Mouse (Mus musculus) gastrocnemius, postnatal 36 days (tissue): Measurements from ENCODE around the gene Lax1. TPM values are rescaled to one million over a fixed set of nuclear protein-coding genes. Genes with fewer than 3 reads are reported as not detected.
A peak's percentile ranks its signal among the peaks of the same experiment; 100 is the strongest.
"Not testable (repeated sequence)": the region's sequence is repeated elsewhere in the genome, so short reads cannot be mapped to it uniquely, and the experiment has no call there.

ENCODE experiments used
- DNase-seq, 2 experiments: peaks; one replicate each; pipeline ENCODE4 v3.0.0; 2022
- intact Hi-C: fragments of 180-260 bp; cut with DNase I; formaldehyde crosslinking; loops from one replicate; pipeline ENCODE4 v1.15.1; 2025
- long read RNA-seq, 2 experiments: library from polyadenylated mRNA; stranded (forward); transcript quantifications; one replicate each; pipeline ENCODE4 v2.0.0; 2021
- total RNA-seq, 2 experiments: library from RNA; stranded (reverse); gene quantifications; 2 replicates each; pipeline ENCODE4 v1.2.3; 2021

The Lax1 gene
- not detected for total RNA-seq
- long read RNA-seq, experiment 1, result 0 reads
- long read RNA-seq, experiment 2, result 0 reads

DNA sequence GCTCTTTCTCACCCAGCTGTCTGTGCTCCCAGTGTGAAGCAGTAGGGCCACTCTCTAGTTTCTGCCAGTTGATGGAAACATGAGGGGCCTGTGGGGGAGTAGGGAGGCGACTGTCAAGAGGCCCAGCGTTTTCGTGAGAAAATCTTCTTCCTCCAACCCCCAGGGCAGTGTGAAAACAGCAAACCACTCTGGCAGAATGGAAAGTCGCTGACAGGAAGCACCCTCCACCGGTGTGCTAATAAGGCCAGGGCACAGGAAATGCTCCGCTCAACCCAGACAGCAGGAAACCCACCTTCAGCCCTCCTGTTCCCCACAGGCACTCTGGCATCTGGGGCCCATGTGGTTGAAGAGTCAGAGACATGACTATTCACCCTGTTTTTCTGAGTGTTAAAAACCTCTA lies at the start of gene Lax1:
Lax1 (minus strand) TSS at position 212 of the 400 bp plus-strand sequence.
- intact Hi-C loops, result no loop called here
- DNase-seq, result no peak

DNA sequence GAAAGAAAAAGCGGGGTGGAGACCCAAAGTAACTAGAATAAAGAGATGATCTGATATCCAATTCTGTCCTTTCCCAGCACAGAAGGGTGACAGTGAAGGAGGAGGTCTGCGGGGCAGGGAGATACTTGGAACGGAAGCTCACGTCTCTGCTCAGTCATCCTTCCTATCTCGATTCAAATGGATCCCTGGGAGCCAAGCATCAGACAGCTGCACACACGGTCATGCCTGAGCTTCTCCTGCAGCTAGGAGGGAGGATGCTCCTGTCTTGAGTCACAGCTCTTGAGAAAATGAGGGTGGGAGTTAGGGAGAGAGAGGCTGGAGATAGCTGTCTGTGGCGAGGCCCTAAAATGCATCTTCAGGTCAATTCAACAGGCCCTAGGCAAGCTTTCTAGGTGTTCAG lies 46.8 kb upstream of the Lax1 start:
- intact Hi-C loops, result loop anchor here (1.0 to 5.0 kb wide), 2 partner anchors 160 to 311 kb away; no protein-coding TSS in a partner anchor
- no peak for DNase-seq

DNA sequence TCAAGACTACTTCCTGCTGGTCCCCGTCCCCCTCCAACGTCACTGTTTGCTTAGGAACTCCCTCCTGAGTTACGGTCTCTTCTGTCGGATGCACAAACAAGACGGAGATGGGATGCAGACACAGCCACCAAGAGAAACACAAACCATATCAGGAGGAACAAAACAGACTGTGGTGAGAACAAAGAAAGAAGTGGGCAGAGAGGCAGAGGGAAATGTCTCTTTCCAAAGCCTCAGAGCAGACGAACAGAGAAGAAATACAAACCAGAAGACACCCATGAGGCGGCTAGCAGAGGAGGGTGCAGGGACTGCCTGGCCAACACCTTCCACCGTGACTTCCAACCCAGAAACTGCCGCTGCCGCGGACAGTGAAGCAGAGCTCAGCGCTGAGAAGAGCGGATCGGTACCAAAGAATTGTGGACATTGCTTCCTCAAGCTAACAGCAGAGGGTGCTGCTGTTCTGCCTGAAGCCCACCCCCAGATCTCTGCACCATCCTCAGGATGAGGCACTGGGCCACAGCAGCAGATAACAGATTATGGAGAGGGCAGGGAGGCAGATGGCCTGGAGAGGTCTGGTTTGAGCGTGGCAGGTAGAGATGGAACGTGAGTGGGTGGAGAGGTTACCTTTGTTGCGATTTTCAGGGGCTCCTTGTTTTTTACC lies 46.2 kb upstream of the Lax1 start:
- DNase-seq, result peak in 1 of 2 experiments; percentile 27
- intact Hi-C loops, result loop anchor here (1.0 to 5.0 kb wide), 2 partner anchors 160 to 311 kb away; no protein-coding TSS in a partner anchor

DNA sequence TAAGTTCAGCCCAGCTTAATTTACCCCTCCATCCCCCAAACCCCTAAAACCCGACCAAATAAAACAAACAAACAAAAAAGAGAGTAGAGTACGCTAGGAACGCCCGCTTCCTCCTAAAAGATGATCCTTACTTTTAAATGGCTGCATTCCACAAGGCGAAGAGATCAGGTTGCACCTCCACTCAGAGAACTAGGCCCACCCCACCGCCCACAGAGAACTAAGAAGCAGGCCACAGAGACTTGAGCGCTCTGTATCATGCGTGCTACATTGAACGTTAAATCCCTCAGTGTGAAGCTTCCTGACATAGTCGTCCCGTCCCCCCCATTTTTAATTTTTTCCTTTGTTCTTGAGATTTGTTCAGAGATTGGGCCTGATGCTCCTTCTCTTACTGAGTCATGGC lies 42.9 kb upstream of the Lax1 start:
- no peak for DNase-seq
- intact Hi-C loops, result no loop called here

DNA sequence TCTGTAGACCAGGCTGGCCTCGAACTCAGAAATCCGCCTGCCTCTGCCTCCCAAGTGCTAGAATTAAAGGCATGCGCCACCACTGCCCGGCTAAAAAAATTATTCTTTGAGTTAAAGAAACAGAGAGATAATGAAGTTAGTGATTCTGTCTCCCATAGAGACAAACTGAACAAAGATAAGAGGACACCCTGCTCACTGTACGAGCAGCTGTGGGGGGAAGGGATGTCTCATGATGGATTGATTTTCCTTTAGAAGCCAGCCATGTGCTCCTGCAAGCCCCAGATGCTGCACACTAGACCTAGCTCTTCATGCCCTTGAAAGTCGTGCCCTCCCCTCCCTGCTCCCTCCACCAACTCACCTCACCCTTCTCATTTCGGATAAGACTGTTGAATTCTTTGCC lies 38.4 kb upstream of the Lax1 start:
- intact Hi-C loops, result no loop called here
- no peak for DNase-seq

DNA sequence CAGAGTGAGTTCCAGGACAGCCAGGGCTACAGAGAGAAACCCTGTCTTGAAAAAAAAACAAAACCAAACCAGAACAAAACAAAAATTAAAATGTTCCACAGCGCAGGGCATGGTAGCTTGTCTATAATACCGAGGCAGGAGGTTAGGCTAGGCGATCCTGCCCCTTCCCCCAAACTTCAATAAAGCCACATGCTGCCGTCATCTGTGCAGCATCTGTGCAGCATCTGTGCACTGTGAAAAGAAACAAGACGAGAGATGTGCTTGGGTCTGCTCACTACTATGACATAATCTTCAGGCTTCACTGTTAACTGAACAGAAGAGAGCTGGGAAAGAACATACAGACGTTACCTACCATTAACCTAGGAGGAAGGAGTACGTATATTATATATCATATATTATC lies 30.4 kb upstream of the Lax1 start:
- no peak for DNase-seq
- intact Hi-C loops, result no loop called here

DNA sequence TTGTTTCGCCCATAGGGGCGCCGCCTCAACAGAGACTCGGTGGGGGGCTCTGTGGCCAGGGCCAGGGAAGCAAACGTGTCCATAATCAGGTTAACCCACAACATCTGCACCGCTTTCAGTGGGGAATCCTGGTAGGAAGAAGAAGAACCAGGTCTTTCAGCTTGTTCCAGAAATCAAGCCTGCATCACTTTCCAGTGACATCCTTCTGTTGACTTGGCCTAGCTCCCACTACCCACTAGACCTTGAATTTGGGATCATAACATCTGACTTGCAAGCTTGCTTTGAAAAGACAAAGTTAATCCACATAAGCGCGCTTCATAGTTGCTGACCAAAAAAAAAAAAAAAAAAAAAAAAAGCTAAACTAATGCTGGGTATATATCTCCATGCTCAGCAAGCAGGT lies 28.9 kb upstream of the Lax1 start:
- intact Hi-C loops, result loop anchor here (10.0 kb wide), 1 partner anchor 334 kb away; no protein-coding TSS in a partner anchor

DNA sequence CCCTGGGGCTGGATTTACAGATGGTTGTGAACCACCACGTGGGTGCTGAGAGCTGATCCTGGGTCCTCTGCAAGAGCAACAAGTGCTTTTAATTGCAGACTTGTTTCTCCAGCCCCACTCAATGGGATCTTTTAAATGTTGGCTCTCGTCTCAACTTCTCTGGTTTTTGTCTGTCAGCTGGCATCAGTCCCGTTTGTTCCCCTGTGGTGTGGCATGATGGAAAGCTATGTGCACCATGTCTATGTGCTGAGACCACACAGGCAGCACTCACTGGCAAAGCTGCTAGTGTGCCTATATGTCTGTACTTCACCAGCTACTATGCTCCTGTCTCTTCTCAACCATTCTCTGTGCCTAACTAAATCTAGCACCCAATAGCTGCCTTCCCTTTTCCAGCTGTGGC lies 28.4 kb upstream of the Lax1 start:
- no peak for DNase-seq
- intact Hi-C loops, result loop anchor here (10.0 kb wide), 1 partner anchor 333 kb away; no protein-coding TSS in a partner anchor

More for the DNA sequence above, 28.9 kb upstream of the Lax1 start:
- no peak for DNase-seq

DNA sequence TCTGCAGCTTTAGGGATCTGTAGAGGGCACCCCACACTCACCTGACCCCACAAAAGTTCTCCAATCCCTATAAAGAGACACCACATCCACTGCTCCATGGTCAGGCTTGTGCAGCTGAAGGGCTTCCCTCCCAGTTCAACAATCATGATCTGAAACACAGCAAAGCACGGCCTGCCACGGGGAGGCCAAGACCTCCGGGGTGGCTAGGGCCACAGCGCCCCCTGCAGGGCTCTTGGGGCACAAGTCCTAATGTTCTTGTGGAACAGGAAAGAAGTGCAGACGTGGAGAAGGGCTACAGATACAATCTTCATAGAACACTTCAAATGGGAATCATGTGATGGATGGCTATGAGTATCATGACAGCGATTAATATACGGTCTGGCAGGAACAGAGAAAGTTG lies 26.6 kb upstream of the Lax1 start:
- intact Hi-C loops, result loop anchor here (1.0 to 10.0 kb wide), 2 partner anchors 84 to 332 kb away; no protein-coding TSS in a partner anchor
- DNase-seq, result peak; percentile 47 to 61

DNA sequence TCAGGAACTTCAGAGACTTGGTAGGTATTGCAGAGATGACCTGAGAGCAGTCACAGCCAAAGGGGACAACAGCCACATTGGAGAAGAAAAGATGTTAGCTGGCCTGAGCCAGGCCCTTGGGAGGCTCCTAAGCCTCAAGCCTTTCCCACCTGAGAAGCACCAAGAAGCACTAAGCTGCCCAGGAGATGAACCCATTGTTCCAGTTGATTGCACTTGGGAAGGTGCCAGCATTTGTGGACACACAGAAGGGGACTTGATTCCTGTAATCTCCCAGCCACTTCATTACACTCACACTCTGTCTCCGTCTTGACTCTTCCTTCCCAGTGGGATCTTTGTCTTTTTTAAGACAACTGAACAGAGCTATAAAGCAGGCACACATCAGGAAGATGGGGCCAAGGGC lies 25.3 kb upstream of the Lax1 start:
- intact Hi-C loops, result loop anchor here (10.0 kb wide), 1 partner anchor 330 kb away; no protein-coding TSS in a partner anchor
- no peak for DNase-seq

DNA sequence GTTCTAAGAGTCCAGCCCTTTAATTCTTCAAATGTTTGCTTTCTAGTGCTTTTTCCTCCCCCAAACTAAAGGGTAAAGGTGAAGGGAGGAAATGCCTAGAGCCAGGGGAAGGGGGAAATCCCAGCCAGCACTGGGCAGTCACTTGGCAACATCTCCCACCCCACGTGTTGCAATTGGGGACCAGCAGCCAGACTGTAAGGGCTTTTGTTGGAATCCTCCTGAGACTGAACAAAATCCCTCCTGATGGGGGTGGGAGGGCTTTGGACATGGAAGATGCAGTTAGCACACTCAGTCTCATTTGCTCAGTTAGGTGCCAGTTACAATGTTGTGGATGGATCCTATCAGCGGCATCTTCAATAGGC lies 23.1 kb upstream of the Lax1 start:
- intact Hi-C loops, result loop anchor here (10.0 kb wide), 1 partner anchor 328 kb away; no protein-coding TSS in a partner anchor
- no peak for DNase-seq

DNA sequence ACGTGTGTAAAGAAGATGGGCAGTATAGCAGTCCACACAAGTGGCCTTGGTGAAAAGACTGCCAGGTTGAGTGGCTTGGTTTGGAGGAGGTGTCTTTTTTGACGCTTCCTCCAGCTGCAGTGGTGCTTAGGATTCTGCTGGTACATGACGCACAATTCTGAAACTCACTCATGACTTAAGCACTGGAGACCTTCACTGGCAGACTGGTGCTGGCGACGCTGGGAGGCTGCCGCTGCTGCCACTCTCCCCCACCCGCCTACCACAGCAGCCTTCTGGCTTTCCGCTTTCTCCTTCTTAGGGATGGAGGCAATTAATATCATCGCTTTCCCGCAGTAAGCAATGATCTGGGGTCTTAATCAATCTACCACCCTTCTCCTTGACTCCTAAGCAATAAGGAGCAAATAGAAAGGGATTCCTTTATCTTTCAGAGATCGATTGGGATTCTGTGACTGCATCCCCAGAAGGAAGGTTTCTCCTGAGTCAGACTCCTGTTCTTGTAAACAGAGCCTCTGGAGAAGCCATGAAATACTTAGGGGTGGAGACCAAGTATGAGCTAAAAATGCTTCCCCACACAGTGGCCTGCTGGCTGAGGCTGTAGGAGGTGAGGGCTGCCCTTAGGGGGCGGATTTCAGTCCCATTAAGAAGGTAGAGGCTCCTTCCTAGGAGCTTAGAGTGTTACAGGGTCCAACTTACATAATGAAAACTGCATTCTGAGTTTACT lies 22.5 kb upstream of the Lax1 start:
- DNase-seq, result no peak

DNA sequence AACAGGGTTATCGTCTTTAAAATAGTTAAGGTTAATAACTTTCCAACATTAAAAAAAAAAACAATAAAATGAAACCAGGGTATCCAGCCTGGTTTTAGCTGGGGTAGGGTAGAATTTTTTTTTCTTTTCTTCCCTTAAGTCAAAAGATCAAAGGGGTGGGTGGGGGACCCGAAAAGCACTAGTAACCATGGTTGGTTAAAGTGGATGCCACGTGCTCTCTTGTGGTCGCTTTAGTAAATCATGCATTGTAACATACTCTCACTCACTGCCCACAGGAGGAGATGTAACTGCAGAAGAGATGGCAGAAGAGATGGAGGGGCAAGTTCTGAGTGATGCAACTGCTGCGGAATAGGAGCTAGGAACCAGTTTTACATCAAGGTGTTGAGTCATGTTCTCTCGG lies 21.5 kb upstream of the Lax1 start:
- intact Hi-C loops, result loop anchor here (10.0 kb wide), 1 partner anchor 327 kb away; no protein-coding TSS in a partner anchor
- no peak for DNase-seq

More for the DNA sequence above, 22.5 kb upstream of the Lax1 start:
- intact Hi-C loops, result loop anchor here (10.0 kb wide), 1 partner anchor 328 kb away; no protein-coding TSS in a partner anchor

DNA sequence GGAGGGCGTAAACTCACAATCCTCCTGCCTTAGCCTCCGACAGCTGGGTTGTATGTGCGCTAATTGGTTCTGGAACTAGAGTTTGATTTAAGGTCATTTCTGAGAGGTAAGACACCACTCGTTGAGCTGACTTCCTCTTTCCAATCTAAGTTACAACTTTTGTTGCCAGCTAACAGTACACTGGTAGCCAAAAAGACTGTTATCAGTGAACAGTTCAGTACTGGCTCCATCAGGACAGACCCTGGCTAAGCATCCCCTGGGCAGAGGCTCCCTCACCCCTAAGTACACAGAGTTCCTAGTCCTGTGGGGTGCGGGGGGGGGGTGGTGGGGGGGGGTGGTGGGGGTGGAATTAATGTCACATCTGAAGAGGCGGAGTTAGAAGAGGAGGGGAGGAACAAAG lies 21.0 kb upstream of the Lax1 start:
- no peak for DNase-seq
- intact Hi-C loops, result loop anchor here (10.0 kb wide), 1 partner anchor 326 kb away; no protein-coding TSS in a partner anchor

DNA sequence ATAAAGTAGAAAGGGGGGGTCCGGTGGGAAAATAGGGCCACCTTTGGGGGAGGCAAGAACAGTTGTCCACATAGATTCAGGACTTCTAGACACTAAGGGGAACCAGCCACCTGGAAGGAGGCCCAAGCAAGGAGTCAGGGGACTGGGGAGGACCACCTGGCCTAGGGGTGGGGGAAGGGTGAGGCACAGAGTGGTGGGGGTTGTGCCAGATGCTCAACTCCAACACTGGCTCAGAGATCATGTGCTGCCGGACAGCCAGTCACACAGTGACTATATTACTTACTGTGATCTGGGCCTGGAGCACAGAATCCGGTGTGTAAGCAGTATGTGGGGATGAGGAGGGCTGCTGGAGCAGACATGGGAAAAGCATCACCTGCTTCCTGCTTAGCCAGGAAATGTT lies 19.4 kb upstream of the Lax1 start:
- intact Hi-C loops, result no loop called here
- DNase-seq, result no peak

DNA sequence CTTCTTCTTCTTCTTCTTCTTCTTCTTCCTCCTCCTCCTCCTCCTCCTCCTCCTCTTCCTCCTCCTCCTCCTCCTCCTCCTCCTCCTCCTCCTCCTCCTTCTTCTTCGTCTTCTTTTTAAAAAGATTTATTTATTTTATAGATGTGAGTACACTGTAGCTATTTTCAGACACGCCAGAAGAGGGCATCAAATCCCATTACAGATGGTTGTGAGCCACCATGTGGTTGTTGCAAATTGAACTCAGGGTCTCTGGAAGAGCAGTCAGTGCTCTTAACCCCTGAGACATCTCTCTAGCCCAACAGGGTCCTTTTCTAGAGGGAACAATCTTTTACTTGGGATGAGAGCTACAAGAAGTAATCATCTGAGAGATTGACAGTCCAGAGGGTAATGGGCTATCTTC lies 11.9 kb upstream of the Lax1 start:
- intact Hi-C loops, DNase-seq: not testable (repeated sequence)

DNA sequence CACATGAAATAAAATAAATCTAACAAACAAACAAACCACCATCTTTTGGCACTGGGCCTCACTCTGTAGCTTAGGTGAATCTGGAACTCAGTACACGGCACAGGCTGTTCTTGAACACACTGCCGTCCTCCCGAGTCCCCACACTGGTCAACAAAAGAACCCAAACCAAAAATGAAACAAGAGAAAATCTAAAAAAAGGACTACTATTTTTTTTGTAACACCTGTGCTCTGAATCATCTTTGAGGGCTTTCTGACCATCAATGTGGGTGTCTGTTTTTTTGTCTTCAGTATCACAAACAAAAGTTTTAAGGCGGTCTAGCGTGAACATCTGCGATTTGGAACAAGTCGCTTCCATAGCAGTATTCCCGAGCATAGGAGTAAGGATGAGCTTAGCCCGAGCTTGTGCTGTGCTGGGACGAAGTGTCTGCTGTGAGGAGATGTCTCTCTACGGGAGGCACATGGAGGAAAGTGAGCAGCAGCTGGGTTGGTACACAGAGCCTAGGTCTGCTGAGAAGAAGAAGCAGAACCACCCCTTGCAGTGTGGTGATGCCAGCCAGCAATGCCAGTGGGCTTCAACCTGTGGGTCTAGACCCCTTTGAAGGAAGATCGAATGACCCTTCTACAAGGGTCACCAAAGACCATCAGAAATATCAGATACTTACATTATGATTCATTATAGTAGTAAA lies 8.2 kb upstream of the Lax1 start:
- DNase-seq, result no peak
- intact Hi-C loops, result no loop called here

DNA sequence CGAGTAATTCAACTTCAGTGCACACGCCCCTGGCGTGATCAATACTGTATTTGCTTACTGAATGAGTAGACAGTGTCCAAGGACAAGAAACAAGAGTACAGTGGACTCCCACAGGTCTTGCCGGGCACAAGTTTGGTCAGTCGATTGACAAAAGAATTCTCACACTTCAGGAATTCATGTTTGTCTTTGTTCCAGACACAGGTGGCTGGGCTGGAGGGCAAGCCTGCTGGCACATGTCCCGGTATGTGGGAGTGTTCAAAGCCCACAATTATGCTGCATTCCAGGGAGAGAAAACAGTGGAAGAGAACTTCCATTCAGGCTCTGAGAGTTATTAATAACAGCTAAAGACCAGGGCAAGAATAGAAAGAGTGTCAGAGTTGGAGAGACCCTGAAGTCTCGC lies 6.0 kb upstream of the Lax1 start:
- no peak for DNase-seq
- intact Hi-C loops, result no loop called here

DNA sequence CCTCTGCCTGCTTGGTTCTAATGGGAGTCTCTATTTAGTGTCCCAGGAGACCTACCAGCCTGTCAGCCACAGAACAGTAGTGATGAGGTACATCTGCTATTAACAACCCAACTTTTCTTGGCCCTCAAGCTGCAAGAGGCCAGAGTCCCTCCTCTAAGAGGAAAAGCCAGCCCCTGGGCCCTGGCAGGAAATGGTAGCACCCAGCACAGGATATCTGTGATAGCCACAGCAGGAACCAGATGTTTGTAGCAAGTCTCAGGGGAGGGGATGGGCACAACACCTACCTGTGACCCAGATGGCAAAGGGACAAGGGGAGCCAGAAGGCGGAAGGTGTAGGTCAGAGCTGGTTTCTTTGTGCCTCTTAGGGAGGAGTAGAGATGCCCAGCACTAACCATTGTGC lies 5.0 kb upstream of the Lax1 start:
- DNase-seq, result no peak

DNA sequence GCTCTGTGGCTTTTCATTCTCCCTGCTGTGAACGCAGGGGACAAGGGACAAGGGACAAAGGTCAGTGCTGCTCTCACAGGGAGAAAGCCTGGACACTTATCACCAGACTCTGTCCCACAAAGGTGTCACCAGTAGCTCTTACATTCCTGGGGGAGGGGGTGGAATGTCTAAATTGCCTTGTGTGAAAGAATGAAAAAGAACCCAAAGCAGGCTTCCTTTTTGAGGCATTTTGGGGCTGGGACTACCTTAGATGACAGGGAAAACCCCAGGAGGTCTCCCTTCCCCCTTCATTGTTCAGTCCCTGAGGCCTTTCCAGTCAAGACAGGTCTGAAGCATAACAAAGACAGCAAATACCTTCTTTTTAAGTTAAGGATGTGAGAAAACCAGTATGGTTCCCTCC lies 4.4 kb upstream of the Lax1 start:
- DNase-seq, result no peak
- intact Hi-C loops, result no loop called here

More for the DNA sequence above, 5.0 kb upstream of the Lax1 start:
- intact Hi-C loops, result no loop called here

DNA sequence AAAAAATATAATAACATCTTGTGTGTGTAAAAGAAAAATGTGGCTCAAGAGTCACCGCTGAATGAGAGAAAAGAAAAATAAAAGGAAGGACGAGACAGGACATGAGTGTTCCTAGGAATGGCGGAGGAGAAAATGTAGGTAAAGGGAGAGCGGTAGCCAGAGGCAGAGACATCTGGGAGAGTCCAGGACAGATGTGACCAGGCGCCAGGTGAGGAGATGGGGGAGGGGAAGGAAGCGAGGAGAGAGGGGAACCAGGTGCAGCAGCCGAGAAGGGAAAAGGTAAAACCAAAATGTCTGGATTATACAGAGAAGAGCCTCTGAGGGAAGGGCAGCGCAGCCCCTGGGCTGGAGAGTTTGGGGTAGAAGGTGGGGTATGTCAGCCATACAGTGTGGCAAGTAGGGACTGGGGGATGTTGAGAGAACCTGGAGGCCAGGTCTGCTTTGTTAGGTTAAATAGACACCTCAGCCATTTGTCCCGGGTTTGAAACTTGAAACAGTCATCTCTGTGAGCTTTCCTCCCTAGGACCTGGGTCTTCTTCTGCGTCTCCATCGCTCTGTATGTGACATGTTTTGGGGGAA lies 3.7 kb upstream of the Lax1 start:
- no peak for DNase-seq
- intact Hi-C loops, result no loop called here
